Comparison of ENCODE assay signal across 24 mouse cellular contexts in the genomic region with DNA sequence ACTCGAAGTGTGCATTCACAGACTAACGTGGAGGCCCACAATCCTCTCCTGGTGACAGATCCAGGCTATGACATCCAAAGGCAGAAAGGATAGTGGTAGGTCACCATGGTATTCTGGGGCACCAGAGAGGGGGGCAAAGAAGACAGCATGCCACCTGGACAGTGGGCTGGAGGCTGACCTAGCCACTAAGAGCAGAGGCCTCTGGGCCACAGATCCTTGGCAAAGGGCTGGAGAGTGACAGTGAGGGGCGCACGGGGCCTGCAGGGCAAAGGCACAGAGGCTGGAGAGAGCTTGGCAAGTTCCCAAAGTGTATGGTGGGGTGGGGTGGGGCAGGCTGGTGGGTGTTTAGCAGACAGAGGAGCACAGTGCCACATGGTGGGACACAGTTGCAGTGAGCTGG. TPM values are rescaled to one million over a fixed set of nuclear protein-coding genes. Genes with fewer than 3 reads are reported as not detected.
DNase-seq lines count a peak whose midpoint lies in the region; ATAC-seq and TF ChIP-seq lines count a peak whose summit lies in the region.
"Had no signal": no experiment of that assay in that cellular context is flagged by ENCODE, and none has a peak within 500 bp of the region (broad histone marks: within the 10 kb centered on the region; RNA-seq: fewer than 3 reads in every experiment).

No protein-coding gene starts in this region.

- ATAC-seq in heart, embryonic 12.5 days (ENCODE audit: insufficient number of reproducible peaks, low FRiP score) = no peak
- no peak for ATAC-seq in midbrain, embryonic 11.5 days (ENCODE audit: low FRiP score)
- no peak for ATAC-seq in midbrain, embryonic 14.5 days (ENCODE audit: low FRiP score, low TSS enrichment)
- ATAC-seq: forebrain, embryonic 13.5 days; hindbrain, embryonic 16.5 days; intestine, embryonic 15.5 days; lung, postnatal 0 days had no signal

- H3K4me1 ChIP-seq in heart, embryonic 12.5 days (replicated peaks) = peaks cover 14% of the 10 kb centered on the region
- peaks cover 5% of the 10 kb centered on the region for H3K4me1 ChIP-seq in midbrain, embryonic 11.5 days (ENCODE audit: control insufficient read depth, insufficient read depth, low read length)
- peaks cover 6% of the 10 kb centered on the region for H3K4me1 ChIP-seq in midbrain, embryonic 14.5 days (ENCODE audit: control insufficient read depth, insufficient read depth, low read length)
- H3K4me1 ChIP-seq in thymus, adult 2 months (replicated peaks; ENCODE audit: control insufficient read depth, insufficient read depth, low read length) = peaks cover 16% of the 10 kb centered on the region; the same call in 1 of the 2 replicates

- peaks cover 54% of the 10 kb centered on the region for H3K36me3 ChIP-seq in heart, embryonic 12.5 days
- H3K36me3 ChIP-seq in midbrain, embryonic 11.5 days (ENCODE audit: control insufficient read depth, insufficient read depth, low read length) = peaks cover 22% of the 10 kb centered on the region
- H3K36me3 ChIP-seq in midbrain, embryonic 14.5 days (ENCODE audit: control insufficient read depth, insufficient read depth, low read length) = peaks cover 48% of the 10 kb centered on the region
- H3K36me3 ChIP-seq in thymus, adult 2 months (ENCODE audit: control insufficient read depth, insufficient read depth, low read length) = no peaks in the 10 kb centered on the region; the same call in 1 of the 2 replicates

- no peak overlapping the region for H3K4me2 ChIP-seq in heart, embryonic 12.5 days
- no peak overlapping the region for H3K4me2 ChIP-seq in midbrain, embryonic 11.5 days
- no peak overlapping the region for H3K4me2 ChIP-seq in midbrain, embryonic 14.5 days (ENCODE audit: low read length)
- H3K4me2 ChIP-seq: forebrain, embryonic 13.5 days; intestine, embryonic 15.5 days; stomach, embryonic 15.5 days had no signal

- peak; percentile 34 for DNase-seq in cerebellum, adult 9-11 months
- DNase-seq in cerebellum, adult 9-10 months = no peak
- DNase-seq in heart, postnatal 4 days = no peak
- peak; percentile 33 for DNase-seq in midbrain, embryonic 11.5 days (ENCODE audit: low spot score, missing footprints)
- no peak for DNase-seq in midbrain, embryonic 14.5 days
- DNase-seq in thymus, adult 2 months = no peak
- DNase-seq in thymus, postnatal 14 days = no peak
- DNase-seq: adrenal gland, postnatal 14 days; gastrocnemius, postnatal 25 days; heart, postnatal 36 days; kidney, adult 9 months had no signal

- H3K27ac ChIP-seq in heart, embryonic 12.5 days (ENCODE audit: poor library complexity, severe bottlenecking) = no peak overlapping the region
- no peak overlapping the region for H3K27ac ChIP-seq in midbrain, embryonic 11.5 days (ENCODE audit: low read depth, low read length)
- no peak overlapping the region for H3K27ac ChIP-seq in midbrain, embryonic 14.5 days (replicated peaks; ENCODE audit: low read depth, low read length)
- peak overlapping the region; percentile 43; the same call in 1 of the 2 replicates for H3K27ac ChIP-seq in thymus, adult 2 months (ENCODE audit: control insufficient read depth, insufficient read depth, low read length)
- H3K27ac ChIP-seq: forebrain, embryonic 13.5 days; heart, adult 2 months; intestine, embryonic 15.5 days; layer of hippocampus, adult 2 months; limb, embryonic 10.5 days; macrophage; stomach, embryonic 15.5 days had no signal

- no peak for TF ChIP-seq POLR2A in thymus, adult 2 months (IDR thresholded peaks at IDR 0.05; ENCODE audit: control insufficient read depth, extremely low read depth, insufficient read depth, low read length, poor library complexity)

- no peak for TF ChIP-seq CTCF in thymus, adult 2 months (IDR thresholded peaks at IDR 0.05; ENCODE audit: borderline replicate concordance, control insufficient read depth, extremely low read depth, insufficient read depth, low read length, poor library complexity)

- H3K9ac ChIP-seq in heart, embryonic 12.5 days = peak overlapping the region; percentile 1; the same call in 1 of the 2 replicates
- H3K9ac ChIP-seq in midbrain, embryonic 11.5 days (ENCODE audit: low read length) = no peak overlapping the region
- H3K9ac ChIP-seq in midbrain, embryonic 14.5 days (replicated peaks; ENCODE audit: low read length) = no peak overlapping the region
- H3K9ac ChIP-seq: forebrain, embryonic 13.5 days; intestine, embryonic 15.5 days; stomach, embryonic 15.5 days had no signal

- no peaks in the 10 kb centered on the region for H3K27me3 ChIP-seq in heart, embryonic 12.5 days (replicated peaks)
- H3K27me3 ChIP-seq in midbrain, embryonic 11.5 days (ENCODE audit: control insufficient read depth, insufficient read depth, low read length) = no peaks in the 10 kb centered on the region
- no peaks in the 10 kb centered on the region for H3K27me3 ChIP-seq in midbrain, embryonic 14.5 days (ENCODE audit: control insufficient read depth, insufficient read depth, low read length)
- H3K27me3 ChIP-seq in thymus, adult 2 months (ENCODE audit: control insufficient read depth, insufficient read depth, low read length) = no peaks in the 10 kb centered on the region
- H3K27me3 ChIP-seq: forebrain, embryonic 13.5 days; intestine, embryonic 15.5 days; stomach, embryonic 15.5 days had no signal

- WGBS in heart, embryonic 12.5 days = 87% methylated on average over 4 of the region's 4 CpGs
- 88% methylated on average over 4 of the region's 4 CpGs for WGBS in midbrain, embryonic 11.5 days
- 90% methylated on average over 4 of the region's 4 CpGs for WGBS in midbrain, embryonic 14.5 days
- 52% methylated on average over 4 of the region's 4 CpGs for WGBS in thymus, adult 2 months

- no peak overlapping the region for H3K4me3 ChIP-seq in heart, embryonic 12.5 days
- no peak overlapping the region for H3K4me3 ChIP-seq in midbrain, embryonic 11.5 days (ENCODE audit: low read depth, low read length)
- H3K4me3 ChIP-seq in midbrain, embryonic 14.5 days (replicated peaks; ENCODE audit: low read depth, low read length) = no peak overlapping the region
- no peak overlapping the region for H3K4me3 ChIP-seq in thymus, adult 2 months (ENCODE audit: control insufficient read depth, insufficient read depth, low read length)
- H3K4me3 ChIP-seq: forebrain, embryonic 13.5 days; heart, adult 2 months; intestine, embryonic 15.5 days; layer of hippocampus, adult 2 months; limb, embryonic 10.5 days; stomach, embryonic 15.5 days had no signal

- H3K9me3 ChIP-seq in heart, embryonic 12.5 days (replicated peaks) = no peaks in the 10 kb centered on the region
- no peaks in the 10 kb centered on the region for H3K9me3 ChIP-seq in midbrain, embryonic 11.5 days (ENCODE audit: control insufficient read depth, low read length)
- H3K9me3 ChIP-seq in midbrain, embryonic 14.5 days (ENCODE audit: control insufficient read depth, low read length) = no peaks in the 10 kb centered on the region
- H3K9me3 ChIP-seq: forebrain, embryonic 13.5 days; intestine, embryonic 15.5 days; limb, embryonic 10.5 days; stomach, embryonic 15.5 days had no signal

RNA-seq across cellular contexts. Expression of gene Emc10, which starts 6.0 kb away (rescaled TPM):
- 111 and 114 TPM in 2 replicates for polyA plus RNA-seq in heart, embryonic 12.5 days (2016; fragmentation: Nextera tagmentation; extraction: Ambion mirVana)
- total RNA-seq in heart, postnatal 4 days (2021) = 10 to 100 TPM; 91.4 to 93.4 TPM
- polyA plus RNA-seq in midbrain, embryonic 11.5 days (2014; fragmentation: Nextera tagmentation; extraction: Ambion mirVana) = 91.8 and 99.3 TPM in 2 replicates
- 152 and 163 TPM in 2 replicates for polyA plus RNA-seq in midbrain, embryonic 14.5 days (2014; fragmentation: Nextera tagmentation; extraction: Ambion mirVana)
- 378 and 406 TPM in 2 replicates for polyA plus RNA-seq in thymus, adult 2 months (2012; rRNA removed)

RNA-seq across cellular contexts. Expression of gene Fam71e1, which starts 6.1 kb away (rescaled TPM):
- 10.1 and 12.7 TPM in 2 replicates for polyA plus RNA-seq in heart, embryonic 12.5 days (2016; fragmentation: Nextera tagmentation; extraction: Ambion mirVana)
- 1 to 10 TPM; 6.3 to 6.7 TPM for total RNA-seq in heart, postnatal 4 days (2021)
- polyA plus RNA-seq in midbrain, embryonic 11.5 days (2014; fragmentation: Nextera tagmentation; extraction: Ambion mirVana) = 14.7 and 17.1 TPM in 2 replicates
- polyA plus RNA-seq in midbrain, embryonic 14.5 days (2014; fragmentation: Nextera tagmentation; extraction: Ambion mirVana) = 26.8 and 28.6 TPM in 2 replicates
- 7.8 and 9.4 TPM in 2 replicates for polyA plus RNA-seq in thymus, adult 2 months (2012; rRNA removed)
- total RNA-seq: monocyte, adult 5-6 weeks had no signal

RNA-seq across cellular contexts. Expression of gene Josd2, which starts 22.5 kb away (rescaled TPM):
- 141 and 145 TPM in 2 replicates for polyA plus RNA-seq in heart, embryonic 12.5 days (2016; fragmentation: Nextera tagmentation; extraction: Ambion mirVana)
- 10 to 100 TPM; 71.8 to 81.4 TPM for total RNA-seq in heart, postnatal 4 days (2021)
- polyA plus RNA-seq in midbrain, embryonic 11.5 days (2014; fragmentation: Nextera tagmentation; extraction: Ambion mirVana) = 49.4 and 55.8 TPM in 2 replicates
- 27.9 and 32.5 TPM in 2 replicates for polyA plus RNA-seq in midbrain, embryonic 14.5 days (2014; fragmentation: Nextera tagmentation; extraction: Ambion mirVana)
- 107 and 142 TPM in 2 replicates for polyA plus RNA-seq in thymus, adult 2 months (2012; rRNA removed)

RNA-seq across cellular contexts. Expression of gene Aspdh, which starts 25.1 kb away (rescaled TPM):
- polyA plus RNA-seq in heart, embryonic 12.5 days (2016; fragmentation: Nextera tagmentation; extraction: Ambion mirVana) = 0.46 and 1.5 TPM in 2 replicates
- total RNA-seq in heart, postnatal 4 days (2021) = 1 to 10 TPM; 2.2 TPM
- polyA plus RNA-seq in midbrain, embryonic 11.5 days (2014; fragmentation: Nextera tagmentation; extraction: Ambion mirVana) = 1.8 and 2.9 TPM in 2 replicates
- polyA plus RNA-seq in midbrain, embryonic 14.5 days (2014; fragmentation: Nextera tagmentation; extraction: Ambion mirVana) = 8.6 and 8.9 TPM in 2 replicates
- 0.32 and 1.6 TPM in 2 replicates for polyA plus RNA-seq in thymus, adult 2 months (2012; rRNA removed)
- total RNA-seq: gastrocnemius, postnatal 25 days; monocyte, adult 5-6 weeks had no signal
- polyA plus RNA-seq: limb, embryonic 10.5 days; lung, postnatal 0 days; macrophage had no signal

RNA-seq across cellular contexts. Expression of gene Mybpc2, which starts 34.2 kb away (rescaled TPM):
- 0.94 and 1.2 TPM in 2 replicates for polyA plus RNA-seq in heart, embryonic 12.5 days (2016; fragmentation: Nextera tagmentation; extraction: Ambion mirVana)
- 10 to 100 TPM; 15.3 to 15.8 TPM for total RNA-seq in heart, postnatal 4 days (2021)
- polyA plus RNA-seq in midbrain, embryonic 11.5 days (2014; fragmentation: Nextera tagmentation; extraction: Ambion mirVana) = 0.07 TPM in 1 of 2 replicates, not detected in the other
- 0.15 and 0.20 TPM in 2 replicates for polyA plus RNA-seq in midbrain, embryonic 14.5 days (2014; fragmentation: Nextera tagmentation; extraction: Ambion mirVana)
- 0.53 and 0.55 TPM in 2 replicates for polyA plus RNA-seq in thymus, adult 2 months (2012; rRNA removed)
- total RNA-seq: layer of hippocampus, adult 2 months; layer of hippocampus, postnatal 25 days had no signal
- polyA plus RNA-seq: liver, adult 2 months; macrophage had no signal

Comparison
In these comparisons a context has a peak if more than half of its experiments do, and no peak if none do; other contexts are left out.
1. DNase-seq: peak in cerebellum, adult 9-11 months (single experiment) and midbrain, embryonic 11.5 days (single experiment); none in cerebellum, adult 9-10 months (single experiment), heart, postnatal 4 days (single experiment), midbrain, embryonic 14.5 days (single experiment), thymus, adult 2 months (single experiment) and thymus, postnatal 14 days (single experiment).